Mouse (Mus musculus) hindbrain, embryonic 13.5 days (tissue): Measurements from ENCODE around the gene Myo1b. TPM values are rescaled to one million over a fixed set of nuclear protein-coding genes. Genes with fewer than 3 reads are reported as not detected.
A peak's percentile ranks its signal among the peaks of the same experiment; 100 is the strongest.

ENCODE experiments used
- ATAC-seq: fragments of 200-750 bp; cut with Nextera tagmentation; 2 replicates; pipeline ENCODE4 v1.8.0; 2017; ENCODE audit warnings: moderate TSS enrichment; ENCODE audit not compliant: low FRiP score
- H3K27ac ChIP-seq: fragments of 300-500 bp; sonication (generic); 2 replicates; pipeline ENCODE4 v1.5.1; 2015; ENCODE audit warnings: inconsistent platforms, mild to moderate bottlenecking, moderate library complexity
- H3K27me3 ChIP-seq: fragments of 300-500 bp; sonication (generic); 2 replicates; pipeline ENCODE4 v1.6.1; 2015; ENCODE audit warnings: mild to moderate bottlenecking, inconsistent platforms
- H3K36me3 ChIP-seq: fragments of 300-500 bp; sonication (generic); 2 replicates; pipeline ENCODE4 v1.6.1; 2015; ENCODE audit warnings: mild to moderate bottlenecking, inconsistent platforms
- H3K4me1 ChIP-seq: fragments of 300-500 bp; sonication (generic); replicated peaks from 2 replicates; pipeline ENCODE4 v1.6.1; 2015; ENCODE audit warnings: inconsistent platforms
- H3K4me2 ChIP-seq: fragments of 300-500 bp; sonication (generic); 2 replicates; pipeline ENCODE4 v1.6.1; 2015; ENCODE audit warnings: inconsistent platforms, mild to moderate bottlenecking, moderate library complexity
- H3K4me3 ChIP-seq: fragments of 300-500 bp; sonication (generic); 2 replicates; pipeline ENCODE4 v1.5.1; 2015; ENCODE audit warnings: mild to moderate bottlenecking, inconsistent platforms
- H3K9ac ChIP-seq: fragments of 300-500 bp; sonication (generic); 2 replicates; pipeline ENCODE4 v1.6.1; 2015; ENCODE audit warnings: mild to moderate bottlenecking, inconsistent platforms
- H3K9me3 ChIP-seq: fragments of 300-500 bp; sonication (generic); 2 replicates; pipeline ENCODE4 v1.6.1; 2016; ENCODE audit warnings: inconsistent platforms
- WGBS: fragments of 180-500 bp; shearing (Covaris S2); methylation state at CpG from one replicate; pipeline ENCODE4 v1.1.7; 2015; 5-methylcytosine and 5-hydroxymethylcytosine counted together
- polyA plus RNA-seq: library from polyadenylated mRNA; unstranded; fragments of >200 nt; fragmentation: Nextera tagmentation; extraction: Ambion mirVana; gene quantifications from 2 replicates; pipeline ENCODE4 v1.2.1, GENCODE M21; 2015

Gene Myo1b
- polyA plus RNA-seq = 78.7 and 87.9 TPM in 2 replicates

- under 1% methylated on average over 59 of the region's 79 CpGs for WGBS
- peak within 1 kb of the TSS; percentile 95 for H3K9ac ChIP-seq
- peaks cover 37% of the 10 kb centered on the region for H3K4me1 ChIP-seq
- H3K4me2 ChIP-seq = peak within 1 kb of the TSS; percentile 61
- ATAC-seq = peak; percentile 86
- peak within 1 kb of the TSS; percentile 93 for H3K27ac ChIP-seq
- no peaks in the 10 kb centered on the region for H3K9me3 ChIP-seq
- no peaks in the 10 kb centered on the region for H3K27me3 ChIP-seq
- no peaks in the 10 kb centered on the region for H3K36me3 ChIP-seq
- H3K4me3 ChIP-seq = peak within 1 kb of the TSS; percentile 86
These were observed at the start of gene Myo1b for GRCm38 (mm10) chr1:51915576-51916156. Gene Myo1b, minus strand, starts transcription at chr1:51916071.

GRCm38 (mm10) chr1:51964647-51965046 lies 48.8 kb upstream of the Myo1b start:
- Histone ChIP-seq H3K4me3 (no peak overlapping the region), H3K4me1 (0 out of 2 replicates have a peak, but pooled peaks cover 3% of the 10 kb centered on the region), H3K9me3 (no peaks in the 10 kb centered on the region), H3K9ac (no peak overlapping the region), H3K27me3 (no peaks in the 10 kb centered on the region), H3K36me3 (no peaks in the 10 kb centered on the region), H3K27ac (no peak overlapping the region), H3K4me2 (no peak overlapping the region)
- WGBS = 87% methylated on average over 2 of the region's 2 CpGs
- no peak for ATAC-seq

- ATAC-seq = no peak
- H3K36me3 ChIP-seq = no peaks in the 10 kb centered on the region
- no peak overlapping the region for H3K27ac ChIP-seq
- no peak overlapping the region for H3K4me3 ChIP-seq
- WGBS = 76% methylated on average over 4 of the region's 4 CpGs
- no peak overlapping the region for H3K4me2 ChIP-seq
- no peaks in the 10 kb centered on the region for H3K9me3 ChIP-seq
- H3K27me3 ChIP-seq = no peaks in the 10 kb centered on the region
- H3K9ac ChIP-seq = no peak overlapping the region
- no peaks in the 10 kb centered on the region for H3K4me1 ChIP-seq
These were observed 31.2 kb upstream of the Myo1b start for GRCm38 (mm10) chr1:51947116-51947515.

- 51% methylated on average over 5 of the region's 5 CpGs for WGBS
- ATAC-seq = no peak
- Histone ChIP-seq H3K27me3 (no peaks in the 10 kb centered on the region), H3K4me3 (no peak overlapping the region), H3K9ac (no peak overlapping the region), H3K4me1 (no peaks in the 10 kb centered on the region), H3K27ac (no peak overlapping the region), H3K4me2 (no peak overlapping the region), H3K36me3 (no peaks in the 10 kb centered on the region), H3K9me3 (no peaks in the 10 kb centered on the region)
These were observed 28.9 kb upstream of the Myo1b start for GRCm38 (mm10) chr1:51944755-51945154.

- no peaks in the 10 kb centered on the region for H3K27me3 ChIP-seq
- no peaks in the 10 kb centered on the region for H3K36me3 ChIP-seq
- H3K4me1 ChIP-seq = no peaks in the 10 kb centered on the region
- no peaks in the 10 kb centered on the region for H3K9me3 ChIP-seq
- H3K9ac ChIP-seq = no peak overlapping the region
- no peak overlapping the region for H3K27ac ChIP-seq
- ATAC-seq = no peak
- H3K4me3 ChIP-seq = no peak overlapping the region
- 93% methylated on average over 7 of the region's 7 CpGs for WGBS
- H3K4me2 ChIP-seq = no peak overlapping the region
These were observed 22.5 kb upstream of the Myo1b start for GRCm38 (mm10) chr1:51938357-51938756.

GRCm38 (mm10) chr1:51935006-51935405 lies 19.1 kb upstream of the Myo1b start:
- Histone ChIP-seq H3K9ac (no peak overlapping the region), H3K27me3 (no peaks in the 10 kb centered on the region), H3K36me3 (no peaks in the 10 kb centered on the region), H3K4me3 (no peak overlapping the region), H3K4me2 (no peak overlapping the region), H3K9me3 (no peaks in the 10 kb centered on the region), H3K4me1 (no peaks in the 10 kb centered on the region), H3K27ac (no peak overlapping the region)
- 32% methylated on average over 2 of the region's 2 CpGs for WGBS
- ATAC-seq = no peak

GRCm38 (mm10) chr1:51934176-51934924 lies 18.5 kb upstream of the Myo1b start:
- Histone ChIP-seq H3K27ac (no peak overlapping the region), H3K4me2 (no peak overlapping the region), H3K27me3 (no peaks in the 10 kb centered on the region), H3K9me3 (no peaks in the 10 kb centered on the region), H3K36me3 (no peaks in the 10 kb centered on the region), H3K9ac (no peak overlapping the region), H3K4me1 (no peaks in the 10 kb centered on the region), H3K4me3 (no peak overlapping the region)
- 88% methylated on average over 11 of the region's 11 CpGs for WGBS
- ATAC-seq = no peak

- Histone ChIP-seq H3K9me3 (no peaks in the 10 kb centered on the region), H3K36me3 (no peaks in the 10 kb centered on the region), H3K4me3 (no peak overlapping the region), H3K9ac (no peak overlapping the region), H3K27me3 (no peaks in the 10 kb centered on the region), H3K27ac (no peak overlapping the region), H3K4me2 (no peak overlapping the region), H3K4me1 (no peaks in the 10 kb centered on the region)
- ATAC-seq = no peak
- 70% methylated on average over 3 of the region's 3 CpGs for WGBS
These were observed 17.0 kb upstream of the Myo1b start for GRCm38 (mm10) chr1:51932826-51933225.

- Histone ChIP-seq H3K9ac (no peak overlapping the region), H3K27me3 (no peaks in the 10 kb centered on the region), H3K4me1 (no peaks in the 10 kb centered on the region), H3K4me2 (no peak overlapping the region), H3K9me3 (no peaks in the 10 kb centered on the region), H3K4me3 (no peak overlapping the region), H3K27ac (no peak overlapping the region), H3K36me3 (no peaks in the 10 kb centered on the region)
- 37% methylated on average over 7 of the region's 7 CpGs for WGBS
- no peak for ATAC-seq
These were observed 15.7 kb upstream of the Myo1b start for GRCm38 (mm10) chr1:51931561-51931960.

- Histone ChIP-seq H3K9ac (no peak overlapping the region), H3K36me3 (no peaks in the 10 kb centered on the region), H3K4me3 (no peak overlapping the region), H3K27me3 (no peaks in the 10 kb centered on the region), H3K4me2 (no peak overlapping the region), H3K27ac (no peak overlapping the region), H3K4me1 (no peaks in the 10 kb centered on the region), H3K9me3 (no peaks in the 10 kb centered on the region)
- WGBS = 77% methylated on average over 5 of the region's 5 CpGs
- no peak for ATAC-seq
These were observed 14.7 kb upstream of the Myo1b start for GRCm38 (mm10) chr1:51930584-51930983.

- Histone ChIP-seq H3K9me3 (no peaks in the 10 kb centered on the region), H3K27ac (no peak overlapping the region), H3K36me3 (no peaks in the 10 kb centered on the region), H3K4me1 (no peaks in the 10 kb centered on the region), H3K4me3 (no peak overlapping the region), H3K27me3 (no peaks in the 10 kb centered on the region), H3K4me2 (no peak overlapping the region), H3K9ac (no peak overlapping the region)
- WGBS = 79% methylated on average over 3 of the region's 3 CpGs
- ATAC-seq = no peak
These were observed 13.7 kb upstream of the Myo1b start for GRCm38 (mm10) chr1:51929557-51929956.

GRCm38 (mm10) chr1:51922820-51923219 lies 6.9 kb upstream of the Myo1b start:
- 16% methylated on average over 12 of the region's 12 CpGs for WGBS
- H3K9me3 ChIP-seq = no peaks in the 10 kb centered on the region
- H3K4me2 ChIP-seq = peak overlapping the region; percentile 43
- H3K4me3 ChIP-seq = no peak overlapping the region
- peak; percentile 80 for ATAC-seq
- peaks cover 2% of the 10 kb centered on the region; the same call in 1 of the 2 replicates for H3K4me1 ChIP-seq
- no peaks in the 10 kb centered on the region for H3K36me3 ChIP-seq
- no peaks in the 10 kb centered on the region for H3K27me3 ChIP-seq
- no peak overlapping the region for H3K9ac ChIP-seq
- no peak overlapping the region for H3K27ac ChIP-seq

- peak overlapping the region; percentile 95 for H3K9ac ChIP-seq
- H3K9me3 ChIP-seq = no peaks in the 10 kb centered on the region
- peak overlapping the region; percentile 93 for H3K27ac ChIP-seq
- 56% methylated on average over 5 of the region's 5 CpGs for WGBS
- no peaks in the 10 kb centered on the region for H3K36me3 ChIP-seq
- H3K4me1 ChIP-seq = peaks cover 31% of the 10 kb centered on the region
- no peaks in the 10 kb centered on the region for H3K27me3 ChIP-seq
- H3K4me3 ChIP-seq = peak overlapping the region; percentile 86
- peak overlapping the region; percentile 61 for H3K4me2 ChIP-seq
- peak; percentile 12; the same call in 1 of the 2 replicates for ATAC-seq
These were observed 405 bp upstream of the Myo1b start for GRCm38 (mm10) chr1:51916276-51916675.
